Mouse (Mus musculus) liver, adult 2 months (tissue): ENCODE measurements around the gene Folr1. TPM values are rescaled to one million over a fixed set of nuclear protein-coding genes. Genes with fewer than 3 reads are reported as not detected.
A peak's percentile ranks its signal among the peaks of the same experiment; 100 is the strongest.

Source experiments
- DNase-seq: peaks from one replicate; pipeline ENCODE4 v3.0.0-alpha.2; 2011; ENCODE audit warnings: low read depth, low spot score; ENCODE audit errors: extremely low read depth
- H3K27ac ChIP-seq: fragments of 200-500 bp; replicated peaks from 2 replicates; pipeline ENCODE4 v1.5.1; 2012; ENCODE audit warnings: low read depth, mild to moderate bottlenecking, control low read depth, inconsistent platforms, low read length; ENCODE audit not compliant: insufficient read depth
- H3K27me3 ChIP-seq: fragments of 200-500 bp; 2 replicates; pipeline ENCODE4 v1.6.1; 2012; ENCODE audit warnings: mild to moderate bottlenecking, moderate library complexity, low read length, inconsistent platforms; ENCODE audit not compliant: control insufficient read depth, insufficient read depth
- H3K36me3 ChIP-seq: fragments of 200-500 bp; 2 replicates; pipeline ENCODE4 v1.6.1; 2012; ENCODE audit warnings: low read length, inconsistent platforms; ENCODE audit not compliant: control insufficient read depth, insufficient read depth
- H3K4me1 ChIP-seq: fragments of 200-500 bp; 2 replicates; pipeline ENCODE4 v1.6.1; 2011; ENCODE audit warnings: low read length; ENCODE audit not compliant: control insufficient read depth, insufficient read depth
- H3K4me3 ChIP-seq: fragments of 200-500 bp; 2 replicates; pipeline ENCODE4 v1.5.1; 2011; ENCODE audit warnings: low read depth, mild to moderate bottlenecking, control low read depth, low read length, moderate library complexity; ENCODE audit not compliant: insufficient read depth
- H3K79me2 ChIP-seq: fragments of 200-500 bp; 2 replicates; pipeline ENCODE4 v1.6.1; 2012; ENCODE audit warnings: inconsistent platforms, mild to moderate bottlenecking, low read length, moderate library complexity; ENCODE audit not compliant: control insufficient read depth, insufficient read depth
- H3K9ac ChIP-seq: fragments of 200-500 bp; 2 replicates; pipeline ENCODE4 v1.6.1; 2012; ENCODE audit warnings: low read depth, mild to moderate bottlenecking, control low read depth, inconsistent platforms, low read length
- CTCF ChIP-seq: fragments of 200-500 bp; IDR thresholded peaks from 2 replicates; pipeline ENCODE4 v1.5.1; 2011; ENCODE audit warnings: low read depth, low read length, control low read depth
- POLR2A ChIP-seq: fragments of 200-500 bp; IDR thresholded peaks from 2 replicates; pipeline ENCODE4 v1.6.1; 2011; ENCODE audit warnings: low read length, control low read depth; ENCODE audit not compliant: insufficient read depth; ENCODE audit errors: extremely low read depth
- WGBS: fragments of 180-500 bp; shearing (Covaris S2); methylation state at CpG from one replicate; pipeline ENCODE4 v1.1.7; 2018; 5-methylcytosine and 5-hydroxymethylcytosine counted together
- polyA plus RNA-seq: library from polyadenylated mRNA; depleted of rRNA; stranded (reverse); fragments of >200 nt; gene quantifications from 2 replicates; pipeline ENCODE4 v1.2.3, GENCODE M21; 2012
- total RNA-seq: library from RNA; depleted of rRNA; stranded (reverse); fragments of >200 nt; gene quantifications from 2 replicates; pipeline ENCODE4 v1.2.3, GENCODE M21; 2014

The Folr1 gene
- total and polyA plus RNA-seq, 2 experiments = 0.23 TPM; not detected in 1

DNA sequence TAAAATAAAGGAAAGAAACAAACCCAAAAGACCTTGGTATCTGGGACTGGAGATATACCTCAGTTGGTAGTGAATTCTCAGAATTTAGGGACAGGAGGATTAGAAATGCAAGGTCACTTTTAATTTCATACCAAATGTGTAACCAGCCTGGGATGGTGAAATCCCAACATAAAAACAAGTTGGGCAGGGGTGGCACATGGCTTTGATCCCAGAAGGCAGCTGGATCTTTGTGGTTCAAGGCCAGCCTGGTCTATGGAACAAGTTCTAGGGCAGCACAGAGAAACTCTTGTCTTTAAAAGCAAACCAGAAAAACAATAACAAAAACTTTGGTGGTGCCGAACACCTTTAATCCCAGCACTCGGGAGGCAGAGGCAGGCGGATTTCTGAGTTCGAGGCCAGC lies 3.1 kb downstream of the Folr1 start:
- H3K9ac ChIP-seq = no peak overlapping the region
- no peaks in the 10 kb centered on the region for H3K4me1 ChIP-seq
- TF ChIP-seq CTCF (no peak), POLR2A (no peak)
- 94% methylated on average over 4 of the region's 4 CpGs for WGBS
- no peak for DNase-seq
- H3K4me3 ChIP-seq = no peak overlapping the region
- no peaks in the 10 kb centered on the region for H3K27me3 ChIP-seq
- no peak overlapping the region for H3K27ac ChIP-seq
- no peaks in the 10 kb centered on the region for H3K36me3 ChIP-seq
- no peaks in the 10 kb centered on the region for H3K79me2 ChIP-seq

DNA sequence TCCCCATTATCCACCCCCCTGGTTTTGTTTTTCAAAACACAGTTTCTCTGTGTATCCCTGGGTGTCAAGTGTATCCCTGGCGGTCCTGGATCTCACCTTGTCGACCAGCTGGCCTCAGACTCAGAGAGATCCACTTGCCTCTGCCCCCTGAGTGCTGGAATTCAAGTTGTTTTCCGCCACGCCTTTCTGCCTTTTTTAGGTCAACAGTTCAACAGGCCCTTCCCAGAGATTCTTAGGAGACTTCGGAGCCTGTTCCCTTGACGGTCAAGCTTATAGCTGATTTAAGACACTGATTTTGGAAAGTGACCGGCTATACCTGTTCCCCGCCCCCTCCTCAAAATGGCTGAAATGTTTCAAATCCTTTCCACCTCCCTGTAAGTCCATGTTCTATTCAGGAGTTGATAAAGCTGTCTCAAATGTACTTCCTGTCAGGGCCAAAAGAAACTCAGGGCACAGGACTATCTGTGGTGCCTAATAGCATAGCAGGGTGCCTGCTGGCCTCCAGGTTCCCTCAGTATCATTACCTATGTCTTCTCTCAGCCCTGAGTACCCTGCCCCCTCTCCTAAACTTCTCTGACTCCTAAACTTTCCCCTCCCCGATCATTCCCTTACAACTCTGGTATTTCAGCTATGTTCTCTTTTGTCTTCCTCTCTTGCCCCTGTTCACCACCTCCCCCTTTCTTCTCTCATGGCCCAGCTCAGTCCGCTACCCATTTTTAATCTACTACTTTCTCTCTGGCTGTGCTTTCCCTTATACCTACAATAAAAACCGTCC lies 3.9 kb downstream of the Folr1 start:
- WGBS = 90% methylated on average over 11 of the region's 11 CpGs
- TF ChIP-seq CTCF = no peak
- TF ChIP-seq POLR2A = no peak
- no peak for DNase-seq

DNA sequence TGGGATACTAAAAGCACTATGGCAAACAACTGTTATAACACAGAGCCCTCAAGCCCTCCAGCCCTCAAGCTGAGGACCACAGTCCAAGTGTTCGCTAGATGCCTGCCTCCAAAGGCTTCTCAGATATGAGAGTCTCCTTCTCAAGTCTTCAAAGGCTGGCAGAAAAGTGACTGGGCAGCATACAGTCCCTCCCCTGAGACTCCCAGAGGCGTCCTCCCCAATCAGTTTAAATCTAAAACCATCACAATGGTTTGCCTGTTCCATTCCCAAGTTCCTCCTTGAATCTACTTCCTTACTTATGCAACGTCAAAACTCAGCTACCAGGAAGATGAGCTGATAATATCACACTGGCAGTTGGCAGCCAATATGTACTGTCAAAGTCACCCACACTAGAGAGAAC lies 7.2 kb downstream of the Folr1 start, which contains the start of gene Anapc15:
Gene Anapc15 (plus strand): TSS at position 301 of the 400 bp plus-strand sequence.
- H3K4me1 ChIP-seq = no peaks in the 10 kb centered on the region
- WGBS = 79% methylated on average over 3 of the region's 3 CpGs
- H3K79me2 ChIP-seq = no peaks in the 10 kb centered on the region
- no peak for TF ChIP-seq POLR2A
- DNase-seq = no peak
- no peak within 1 kb of the TSS for H3K4me3 ChIP-seq
- no peak within 1 kb of the TSS for H3K9ac ChIP-seq
- no peaks in the 10 kb centered on the region for H3K27me3 ChIP-seq
- no peak within 1 kb of the TSS for H3K27ac ChIP-seq
- H3K36me3 ChIP-seq = no peaks in the 10 kb centered on the region

More for the DNA sequence above, 3.9 kb downstream of the Folr1 start:
- no peaks in the 10 kb centered on the region for H3K27me3 ChIP-seq
- H3K4me1 ChIP-seq = no peaks in the 10 kb centered on the region
- H3K36me3 ChIP-seq = no peaks in the 10 kb centered on the region
- H3K27ac ChIP-seq = no peak overlapping the region
- no peak overlapping the region for H3K4me3 ChIP-seq
- H3K79me2 ChIP-seq = no peaks in the 10 kb centered on the region
- H3K9ac ChIP-seq = no peak overlapping the region

DNA sequence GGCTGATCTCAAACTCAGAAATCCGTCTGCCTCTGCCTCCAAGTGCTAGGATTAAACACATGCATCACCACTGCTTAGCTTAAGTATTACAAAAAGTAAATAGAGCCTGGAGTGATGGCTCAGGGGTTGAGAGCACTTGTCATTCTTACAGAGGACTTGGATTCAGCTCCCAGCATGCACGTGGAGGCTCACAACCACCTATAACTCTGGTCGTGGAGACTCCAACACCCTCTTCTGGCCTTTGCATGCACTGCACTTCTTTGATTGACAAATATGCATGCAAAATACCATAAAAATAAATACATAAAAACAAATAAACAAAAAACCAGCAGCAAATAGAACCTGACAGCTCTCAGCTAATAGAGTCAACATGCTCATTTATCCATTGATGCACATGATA lies 8.3 kb downstream of the Folr1 start:
- Histone ChIP-seq H3K4me1 (no peaks in the 10 kb centered on the region), H3K4me3 (no peak overlapping the region), H3K36me3 (no peaks in the 10 kb centered on the region), H3K9ac (no peak overlapping the region), H3K79me2 (no peaks in the 10 kb centered on the region), H3K27me3 (no peaks in the 10 kb centered on the region), H3K27ac (no peak overlapping the region)
- TF ChIP-seq POLR2A (no peak), CTCF (no peak)
- 90% methylated on average over 3 of the region's 3 CpGs for WGBS
- DNase-seq = no peak

DNA sequence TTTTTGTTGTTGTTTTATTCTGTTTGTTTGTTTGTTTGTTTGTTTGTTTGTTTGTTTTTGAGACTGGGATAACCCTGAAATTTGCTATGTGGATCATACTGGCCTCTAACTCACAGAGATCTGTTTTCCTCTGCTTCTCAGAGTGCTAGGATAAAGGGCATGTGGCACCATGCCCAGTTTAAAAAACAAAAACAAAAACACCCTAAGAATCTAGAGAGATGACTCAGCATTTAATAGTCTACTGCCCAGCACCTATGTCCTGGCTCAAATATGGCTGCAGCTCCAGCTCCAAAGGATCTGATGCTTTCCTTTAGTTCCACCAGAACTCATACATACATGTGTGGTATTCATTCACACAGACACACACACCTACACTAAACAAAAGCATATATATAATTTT lies 9.6 kb downstream of the Folr1 start:
- Histone ChIP-seq H3K36me3 (no peaks in the 10 kb centered on the region), H3K27ac (no peak overlapping the region), H3K4me1 (no peaks in the 10 kb centered on the region), H3K9ac (no peak overlapping the region), H3K4me3 (no peak overlapping the region), H3K27me3 (no peaks in the 10 kb centered on the region), H3K79me2 (no peaks in the 10 kb centered on the region)
- DNase-seq = peak; percentile 63
- TF ChIP-seq POLR2A = no peak
- TF ChIP-seq CTCF = no peak

DNA sequence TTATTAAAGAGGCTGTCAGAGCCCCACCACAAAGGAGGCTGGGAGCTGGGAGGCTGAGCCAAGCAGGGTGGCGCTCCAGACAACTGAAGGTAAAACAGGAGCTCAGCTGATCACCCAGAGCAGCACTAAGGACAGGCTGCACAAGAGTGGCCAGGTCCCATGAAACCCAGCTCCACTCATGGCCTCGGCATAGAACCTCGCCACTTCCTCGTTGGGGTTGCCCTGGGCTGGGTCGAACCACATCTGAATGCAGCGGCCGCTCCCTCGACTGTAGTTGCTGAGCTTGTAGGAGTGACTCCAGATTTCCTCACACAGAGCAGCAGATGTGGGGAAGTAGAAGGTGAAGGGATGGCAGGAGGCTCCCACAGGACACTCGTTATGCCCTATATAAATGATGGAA lies 12.2 kb downstream of the Folr1 start:
- H3K27ac ChIP-seq = no peak overlapping the region
- H3K36me3 ChIP-seq = no peaks in the 10 kb centered on the region
- no peaks in the 10 kb centered on the region for H3K27me3 ChIP-seq
- 89% methylated on average over 9 of the region's 9 CpGs for WGBS
- no peak overlapping the region for H3K9ac ChIP-seq
- no peak for DNase-seq
- no peaks in the 10 kb centered on the region for H3K79me2 ChIP-seq
- H3K4me1 ChIP-seq = no peaks in the 10 kb centered on the region
- no peak overlapping the region for H3K4me3 ChIP-seq
- no peak for TF ChIP-seq POLR2A
- TF ChIP-seq CTCF = no peak
